Mouse (Mus musculus) spleen, adult 2 months (tissue): ENCODE measurements around the gene Gng7.

Experiments used
- CTCF ChIP-seq: fragments of 200-500 bp; IDR thresholded peaks from 2 replicates; pipeline ENCODE4 v1.5.1; 2011; ENCODE audit warnings: mild to moderate bottlenecking, inconsistent platforms; ENCODE audit not compliant: insufficient read depth, insufficient read length, insufficient replicate concordance; ENCODE audit errors: extremely low read depth
- POLR2A ChIP-seq: fragments of 200-500 bp; IDR thresholded peaks from 2 replicates; pipeline ENCODE4 v1.6.1; 2011; ENCODE audit warnings: low read depth, low read length, inconsistent platforms

GRCm38 (mm10) chr10:80943701-80944100 lies 71.0 kb downstream of the Gng7 start:
- TF ChIP-seq POLR2A (no peak), CTCF (no peak)
